Mouse (Mus musculus) neutrophil, adult 59 days (primary cell): ENCODE results near the gene Plin2. TPM values are rescaled to one million over a fixed set of nuclear protein-coding genes. Genes with fewer than 3 reads are reported as not detected.

Experiments used
- total RNA-seq, 2 experiments: library from RNA; stranded (reverse); gene quantifications; 1 replicate in 1 of 2; 2 replicates in 1 of 2; pipeline ENCODE4 v1.2.4; 2023

The Plin2 gene
- 100 to 1,000 TPM; 163 to 173 TPM for total RNA-seq

DNA sequence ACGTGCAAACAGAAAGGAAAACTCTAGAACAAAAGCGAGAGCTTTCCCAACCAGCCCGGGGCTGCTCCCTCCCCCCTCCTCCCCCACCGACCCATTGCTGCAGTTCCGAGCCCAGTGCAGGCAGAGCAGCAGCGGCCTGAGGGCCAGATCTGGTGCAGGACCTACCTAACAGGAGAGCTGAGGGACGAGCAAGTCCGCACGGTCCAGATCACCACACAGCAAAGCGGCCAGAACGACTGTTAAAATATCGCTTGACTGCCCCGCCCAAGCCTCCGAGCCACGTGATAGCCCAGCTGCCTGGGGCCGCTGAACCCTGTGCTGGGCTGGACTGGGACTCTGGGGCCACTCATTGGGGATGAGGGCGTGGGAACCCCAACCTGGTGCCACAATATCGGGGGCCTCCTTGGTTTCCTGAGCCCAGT lies at the start of gene Plin2:
TSS of gene Plin2 (minus strand) at position 281 of the 422 bp plus-strand sequence.

DNA sequence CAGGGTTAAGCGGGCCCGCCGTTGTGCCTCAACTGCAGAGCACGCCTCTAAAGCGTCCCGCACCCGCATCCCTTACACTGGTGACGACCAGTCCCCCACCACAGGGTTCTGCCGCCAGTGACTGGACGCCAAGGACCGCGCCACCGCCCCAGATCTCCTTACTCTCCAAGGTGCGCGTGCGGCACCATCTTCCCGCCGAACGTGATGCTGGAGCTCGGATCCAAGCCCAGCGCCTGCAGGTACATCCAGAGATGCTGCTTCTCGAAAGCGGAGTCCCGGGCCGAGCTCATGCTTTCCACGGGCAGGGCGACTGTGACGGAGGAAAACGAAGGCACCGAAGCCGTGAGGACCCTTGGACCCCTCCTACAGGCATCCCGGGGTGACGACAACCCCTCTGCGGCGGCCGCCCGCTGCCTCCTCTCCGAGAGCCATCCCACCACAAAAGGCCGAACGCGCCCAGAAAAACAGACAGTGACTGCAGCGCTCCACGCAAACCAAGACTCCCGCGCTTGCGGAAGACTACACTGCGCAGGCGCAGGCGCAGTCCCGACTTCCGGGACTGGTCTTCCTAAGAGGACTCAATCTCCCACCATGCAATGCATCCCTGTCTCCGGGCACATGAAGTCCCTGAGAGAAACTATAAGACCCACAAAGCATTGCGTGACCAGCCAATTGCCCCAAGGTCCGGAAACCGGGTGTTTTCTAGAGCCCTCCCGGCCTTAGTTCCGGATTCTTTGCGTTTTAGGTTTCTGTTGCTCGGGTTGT lies 58.2 kb downstream of the Plin2 start, which contains the start of gene Haus6:
TSS of gene Haus6 (minus strand) at position 532 of the 765 bp plus-strand sequence.

Other genes starting within 250 kb of the Plin2 start
- not detected for gene Saxo1, start 111.7 kb downstream of the Plin2 start, total RNA-seq
- 10 to 100 TPM; 43.7 to 47.0 TPM for gene Rraga, start 94.4 kb downstream of the Plin2 start, total RNA-seq
- 10 to 100 TPM; 10.8 to 15.3 TPM for gene Haus6, start 58.0 kb downstream of the Plin2 start, total RNA-seq
- gene Dennd4c, start 78.5 kb upstream of the Plin2 start, total RNA-seq: 10 to 100 TPM; 14.9 to 17.7 TPM
- gene Rps6, start 187.4 kb upstream of the Plin2 start, total RNA-seq: 100 to 1,000 TPM; 613 to 628 TPM
- under 1 TPM; 0.22 to 0.60 TPM for gene Acer2, start 204.3 kb upstream of the Plin2 start, total RNA-seq